Mouse (Mus musculus) c-Kit-positive CD71-negative TER-119-negative erythroid progenitor cells, embryonic 14.5 days (primary cell): Measurements from ENCODE around the gene Lrrc8d.
A peak's percentile ranks its signal among the peaks of the same experiment; 100 is the strongest.

Source experiments
- DNase-seq: peaks from one replicate; pipeline ENCODE4 v3.0.0-alpha.2; 2013; ENCODE audit warnings: low read depth

The Lrrc8d gene

GRCm38 (mm10) chr5:105699141-105700069, at the start of gene Lrrc8d:
TSS of gene Lrrc8d (plus strand) at chr5:105699969.
- peak; percentile 70 for DNase-seq

GRCm38 (mm10) chr5:105650728-105651479, 48.9 kb upstream of the Lrrc8d start:
- DNase-seq = no peak

GRCm38 (mm10) chr5:105651561-105651991, 48.2 kb upstream of the Lrrc8d start:
- no peak for DNase-seq

GRCm38 (mm10) chr5:105654237-105655063, 45.3 kb upstream of the Lrrc8d start:
- peak; percentile 73 for DNase-seq

- DNase-seq = no peak
These were observed 44.6 kb upstream of the Lrrc8d start for GRCm38 (mm10) chr5:105655100-105655734.

GRCm38 (mm10) chr5:105661894-105662293, 37.9 kb upstream of the Lrrc8d start:
- DNase-seq = no peak

- DNase-seq = no peak
These were observed 32.8 kb upstream of the Lrrc8d start for GRCm38 (mm10) chr5:105666930-105667329.

- no peak for DNase-seq
These were observed 32.4 kb upstream of the Lrrc8d start for GRCm38 (mm10) chr5:105667411-105667810.

GRCm38 (mm10) chr5:105669086-105669485, 30.7 kb upstream of the Lrrc8d start:
- DNase-seq = no peak

GRCm38 (mm10) chr5:105669508-105670353, 30.0 kb upstream of the Lrrc8d start:
- no peak for DNase-seq

GRCm38 (mm10) chr5:105672332-105672731, 27.4 kb upstream of the Lrrc8d start:
- DNase-seq = no peak

GRCm38 (mm10) chr5:105675511-105675910, 24.3 kb upstream of the Lrrc8d start:
- DNase-seq = no peak

- DNase-seq = no peak
These were observed 22.7 kb upstream of the Lrrc8d start for GRCm38 (mm10) chr5:105677071-105677470.

- DNase-seq = no peak
These were observed 21.5 kb upstream of the Lrrc8d start for GRCm38 (mm10) chr5:105678243-105678642.

GRCm38 (mm10) chr5:105679261-105679660, 20.5 kb upstream of the Lrrc8d start:
- DNase-seq = no peak

GRCm38 (mm10) chr5:105679921-105680843, 19.6 kb upstream of the Lrrc8d start:
- DNase-seq = no peak

GRCm38 (mm10) chr5:105682143-105682611, 17.6 kb upstream of the Lrrc8d start:
- DNase-seq = no peak

- no peak for DNase-seq
These were observed 15.8 kb upstream of the Lrrc8d start for GRCm38 (mm10) chr5:105683912-105684350.
